Mouse (Mus musculus): Measurements from ENCODE around the gene Pdx1.

GRCm38 (mm10) chr5:147260189-147260588, 9.6 kb upstream of the Pdx1 start:
- TF ChIP-seq CTCF (IDR thresholded peaks at IDR 0.05; ENCODE audit: extremely low read depth, insufficient read length, insufficient replicate concordance, low read depth, low read length): no peak
- no peak for TF ChIP-seq POLR2A (IDR thresholded peaks at IDR 0.05; ENCODE audit: low read depth, low read length)

Data from small intestine, adult 2 months (tissue).